Mouse (Mus musculus) regulatory T cell (primary cell): ENCODE measurements around the gene Slc25a27.

ENCODE experiments used
- in situ Hi-C: fragments of 300-600 bp; cut with MboI, MseI; formaldehyde crosslinking; loops from one replicate; pipeline ENCODE4 v1.15.1; 2025; ENCODE audit warnings: high pct_unique_total_duplicates

Slc25a27 gene

GRCm38 (mm10) chr17:43649641-43650436 is 17.2 kb downstream of the Slc25a27 start:
- in situ Hi-C loops, result no loop called here

- in situ Hi-C loops, result no loop called here
Measured at GRCm38 (mm10) chr17:43646925-43647324, 20.1 kb downstream of the Slc25a27 start.

- in situ Hi-C loops, result no loop called here
Measured at GRCm38 (mm10) chr17:43645136-43645535, 21.9 kb downstream of the Slc25a27 start.

- in situ Hi-C loops, result no loop called here
Measured at GRCm38 (mm10) chr17:43644375-43644774, 22.6 kb downstream of the Slc25a27 start.

- in situ Hi-C loops, result no loop called here
Measured at GRCm38 (mm10) chr17:43643191-43643590, 23.8 kb downstream of the Slc25a27 start.

- in situ Hi-C loops, result no loop called here
Measured at GRCm38 (mm10) chr17:43640825-43641224, 26.2 kb downstream of the Slc25a27 start.

GRCm38 (mm10) chr17:43637146-43637545 is 29.9 kb downstream of the Slc25a27 start:
- in situ Hi-C loops, result no loop called here

GRCm38 (mm10) chr17:43630427-43630760 is 36.6 kb downstream of the Slc25a27 start:
- in situ Hi-C loops, result no loop called here

GRCm38 (mm10) chr17:43629496-43630426 is 37.3 kb downstream of the Slc25a27 start, which contains the start of gene Tdrd6:
TSS of gene Tdrd6 (minus strand) at chr17:43630299.
- in situ Hi-C loops, result loop anchor here (5.0 kb wide), 1 partner anchor 362 kb away; no protein-coding TSS in a partner anchor

GRCm38 (mm10) chr17:43629026-43629495 is 38.0 kb downstream of the Slc25a27 start:
- in situ Hi-C loops, result loop anchor here (5.0 kb wide), 1 partner anchor 362 kb away; no protein-coding TSS in a partner anchor

GRCm38 (mm10) chr17:43628246-43628645 is 38.8 kb downstream of the Slc25a27 start:
- in situ Hi-C loops, result loop anchor here (5.0 kb wide), 1 partner anchor 361 kb away; no protein-coding TSS in a partner anchor

- in situ Hi-C loops, result no loop called here
Measured at GRCm38 (mm10) chr17:43622076-43622475, 44.9 kb downstream of the Slc25a27 start.

GRCm38 (mm10) chr17:43619156-43619555 is 47.9 kb downstream of the Slc25a27 start:
- in situ Hi-C loops, result no loop called here

- in situ Hi-C loops, result no loop called here
Measured at GRCm38 (mm10) chr17:43612221-43612620, 54.8 kb downstream of the Slc25a27 start.

- in situ Hi-C loops, result no loop called here
Measured at GRCm38 (mm10) chr17:43611586-43611985, 55.4 kb downstream of the Slc25a27 start.

GRCm38 (mm10) chr17:43606704-43607103 is 60.3 kb downstream of the Slc25a27 start:
- in situ Hi-C loops, result loop anchor here (5.0 kb wide), 1 partner anchor 84 kb away; no protein-coding TSS in a partner anchor

GRCm38 (mm10) chr17:43598706-43599105 is 68.3 kb downstream of the Slc25a27 start:
- in situ Hi-C loops, result no loop called here

- in situ Hi-C loops, result no loop called here
Measured at GRCm38 (mm10) chr17:43597742-43598141, 69.3 kb downstream of the Slc25a27 start.

GRCm38 (mm10) chr17:43592296-43593291 is 74.4 kb downstream of the Slc25a27 start:
- in situ Hi-C loops, result no loop called here
